Mouse (Mus musculus) urinary bladder, postnatal 10 days (tissue): ENCODE results near the gene Nnat.

Experiments
- DNase-seq: peaks from one replicate; pipeline ENCODE4 v3.0.0; 2022; ENCODE audit warnings: low spot score

Nnat gene

DNA sequence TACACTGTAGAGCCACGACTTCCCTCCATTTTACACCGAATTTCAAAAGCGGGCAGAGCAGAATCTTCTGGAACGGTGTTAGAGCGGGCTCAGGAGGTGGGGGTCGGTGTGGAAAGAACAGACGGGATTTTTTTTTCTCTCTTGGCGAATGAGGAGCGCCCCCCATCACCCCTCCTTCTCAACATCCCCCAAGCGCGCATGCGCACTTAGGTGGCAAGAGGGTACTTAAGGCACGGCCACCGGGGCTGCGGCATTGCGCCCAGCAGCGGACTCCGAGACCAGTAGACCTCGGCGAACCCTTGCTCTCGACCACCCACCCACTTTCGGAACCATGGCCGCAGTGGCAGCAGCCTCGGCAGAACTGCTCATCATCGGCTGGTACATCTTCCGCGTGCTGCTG lies at the start of gene Nnat:
Gene Nnat (plus strand): TSS at position 221 of the 400 bp plus-strand sequence.
- no peak for DNase-seq

DNA sequence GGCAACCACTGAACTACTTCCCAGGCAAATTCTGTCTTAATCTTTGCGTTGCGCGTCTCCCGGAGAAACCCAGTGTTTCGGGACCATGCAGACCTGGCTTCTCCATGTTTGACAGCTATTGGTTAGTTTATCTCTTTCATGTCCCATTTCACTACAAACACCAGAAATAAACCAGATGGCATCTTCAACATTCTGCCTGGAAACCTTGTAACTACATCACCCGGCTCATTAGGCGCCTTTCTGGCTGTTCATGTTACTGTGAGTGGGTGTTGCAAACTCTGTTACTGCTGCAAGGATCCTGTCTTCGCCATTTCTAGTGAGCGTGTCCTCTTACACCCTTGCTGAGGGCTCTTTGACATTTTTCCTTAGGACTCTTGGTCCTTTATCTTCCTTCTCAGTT lies 47.0 kb upstream of the Nnat start:
- DNase-seq: no peak

DNA sequence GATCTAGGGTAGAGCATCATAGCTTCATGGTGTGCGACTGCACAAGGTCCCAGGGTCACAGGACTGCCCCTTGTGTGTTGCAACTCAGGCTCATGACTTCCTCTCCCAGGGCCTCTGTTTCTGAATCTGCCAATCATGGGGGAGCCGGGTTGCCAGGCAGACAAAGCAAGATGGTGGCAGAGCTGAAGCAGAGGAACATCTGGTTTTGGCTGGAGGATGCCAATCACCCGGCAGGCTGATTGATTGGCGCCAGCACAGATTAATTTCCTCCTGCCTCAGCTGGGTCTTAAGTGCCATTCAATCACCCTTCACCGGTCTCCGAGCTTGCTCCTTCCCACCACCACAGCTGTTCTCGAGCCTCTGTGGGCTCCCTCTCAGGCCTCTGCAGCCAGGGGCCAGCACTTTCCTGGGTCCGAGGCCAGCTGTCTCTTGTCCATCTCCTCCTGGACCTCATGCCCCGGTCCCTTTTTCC lies 46.1 kb upstream of the Nnat start:
- DNase-seq: no peak

DNA sequence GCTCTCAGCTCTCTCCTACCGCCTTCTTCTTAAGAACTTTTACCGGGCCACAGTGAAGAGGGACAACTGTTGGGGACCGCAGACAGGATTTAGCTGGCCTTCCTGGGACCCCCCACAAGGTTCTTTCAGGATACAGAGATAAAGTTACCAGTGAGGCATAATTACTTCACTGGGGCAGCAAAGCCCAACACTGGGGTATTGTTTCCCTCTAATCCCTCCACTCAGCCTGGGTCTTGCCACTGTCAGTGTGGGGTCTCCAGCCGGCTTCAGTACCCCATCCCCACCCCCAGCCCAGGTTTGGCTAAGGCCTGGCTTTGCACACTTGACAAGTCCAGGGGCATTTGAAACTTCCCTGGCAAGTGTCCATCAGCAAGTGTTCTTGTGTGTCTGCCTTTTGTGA lies 45.5 kb upstream of the Nnat start:
- no peak for DNase-seq

DNA sequence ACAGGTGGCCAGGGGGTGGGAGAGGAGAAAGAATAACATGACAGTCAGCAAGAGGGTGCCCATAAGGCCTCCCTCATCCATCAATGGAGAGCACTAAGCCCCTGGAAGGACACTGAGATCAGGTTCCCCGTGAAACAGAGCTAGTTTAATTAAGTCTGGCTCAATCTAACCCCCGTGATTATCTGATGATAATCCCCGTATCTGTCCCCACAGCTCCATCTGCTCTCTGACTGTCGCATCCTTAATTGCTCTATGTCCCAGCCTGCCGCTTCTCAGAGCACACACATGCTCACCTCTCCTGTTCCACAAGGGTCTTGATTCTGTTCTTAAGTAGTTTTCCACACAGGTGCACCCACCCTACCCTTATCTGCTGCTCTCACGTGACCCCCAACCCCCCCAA lies 42.4 kb upstream of the Nnat start:
- DNase-seq: no peak

DNA sequence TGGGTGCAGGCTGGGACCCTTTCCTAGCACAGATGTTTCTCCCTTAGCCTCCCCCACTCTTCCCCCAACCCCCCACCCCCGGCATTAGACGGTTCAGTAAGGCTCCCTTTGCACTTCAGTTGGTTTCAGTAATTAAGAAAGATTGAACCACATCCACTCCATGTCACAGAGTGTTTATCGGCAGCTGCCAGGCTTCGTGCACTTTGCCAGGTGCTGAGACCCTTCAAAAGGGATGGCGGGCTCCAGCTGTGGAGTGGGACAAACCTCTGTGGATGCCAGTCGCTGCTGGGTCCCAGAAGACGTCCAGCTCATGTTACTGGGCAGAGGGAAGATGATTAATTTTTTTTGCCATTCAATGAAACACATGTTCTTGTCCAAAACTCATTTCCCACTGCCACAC lies 41.4 kb upstream of the Nnat start:
- DNase-seq: no peak

DNA sequence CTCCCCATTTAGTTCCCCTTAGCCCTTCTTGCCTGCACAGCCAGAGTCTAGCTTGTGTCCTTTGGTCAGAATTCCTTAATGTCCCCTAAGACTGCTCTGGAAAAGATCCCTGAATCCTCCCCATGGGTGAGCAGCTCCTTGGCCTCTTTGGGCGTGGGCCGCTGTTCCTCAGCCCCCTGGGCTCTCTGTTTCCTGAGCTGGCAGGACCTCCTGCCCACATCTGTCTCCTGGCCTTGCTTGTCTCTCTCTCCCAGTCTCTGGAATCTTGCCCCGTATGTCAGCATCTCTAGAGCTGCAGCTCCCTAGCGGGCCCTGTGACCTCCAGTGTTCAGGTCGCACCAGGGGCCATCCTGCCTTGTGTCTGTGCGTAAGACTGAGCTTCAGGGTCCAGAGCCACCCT lies 40.4 kb upstream of the Nnat start:
- no peak for DNase-seq

DNA sequence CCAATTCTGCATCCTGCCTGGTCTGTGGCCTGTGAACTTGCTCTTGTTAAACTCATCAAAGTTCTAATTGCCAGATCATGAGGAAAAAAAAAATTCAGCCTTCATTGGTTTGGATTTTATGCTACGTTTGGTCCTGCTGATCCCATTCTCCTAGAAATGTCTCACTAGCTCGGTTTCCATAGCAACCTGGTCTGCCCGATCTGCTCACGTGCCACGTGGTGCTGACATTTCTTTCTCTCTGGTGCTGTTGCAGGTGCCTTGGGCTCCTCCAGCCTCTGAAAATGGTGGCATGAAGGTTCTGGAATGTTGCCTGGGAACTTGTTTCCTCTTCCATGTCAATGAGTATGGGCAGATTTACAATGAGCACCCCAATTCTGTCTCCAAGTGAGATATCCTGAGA lies 39.4 kb upstream of the Nnat start:
- DNase-seq: no peak

DNA sequence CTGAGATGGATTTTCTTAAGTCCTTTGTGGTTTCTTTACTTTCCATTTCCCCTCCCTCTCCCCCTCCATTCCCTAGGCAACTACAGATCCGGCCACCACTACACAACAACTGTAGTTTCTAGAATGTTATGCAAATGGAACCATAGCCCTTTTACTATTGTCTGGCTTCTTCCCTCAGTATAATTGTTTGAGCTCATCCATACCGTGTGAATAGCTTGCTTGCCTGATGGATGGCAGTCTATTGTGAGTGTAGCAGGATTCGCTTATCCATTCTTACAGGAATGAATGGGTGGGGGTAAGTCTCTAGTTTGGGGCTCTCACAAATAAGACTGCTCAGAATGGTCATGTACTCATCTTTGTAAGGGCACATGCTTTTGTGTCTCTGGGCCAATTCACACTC lies 37.3 kb upstream of the Nnat start:
- no peak for DNase-seq

DNA sequence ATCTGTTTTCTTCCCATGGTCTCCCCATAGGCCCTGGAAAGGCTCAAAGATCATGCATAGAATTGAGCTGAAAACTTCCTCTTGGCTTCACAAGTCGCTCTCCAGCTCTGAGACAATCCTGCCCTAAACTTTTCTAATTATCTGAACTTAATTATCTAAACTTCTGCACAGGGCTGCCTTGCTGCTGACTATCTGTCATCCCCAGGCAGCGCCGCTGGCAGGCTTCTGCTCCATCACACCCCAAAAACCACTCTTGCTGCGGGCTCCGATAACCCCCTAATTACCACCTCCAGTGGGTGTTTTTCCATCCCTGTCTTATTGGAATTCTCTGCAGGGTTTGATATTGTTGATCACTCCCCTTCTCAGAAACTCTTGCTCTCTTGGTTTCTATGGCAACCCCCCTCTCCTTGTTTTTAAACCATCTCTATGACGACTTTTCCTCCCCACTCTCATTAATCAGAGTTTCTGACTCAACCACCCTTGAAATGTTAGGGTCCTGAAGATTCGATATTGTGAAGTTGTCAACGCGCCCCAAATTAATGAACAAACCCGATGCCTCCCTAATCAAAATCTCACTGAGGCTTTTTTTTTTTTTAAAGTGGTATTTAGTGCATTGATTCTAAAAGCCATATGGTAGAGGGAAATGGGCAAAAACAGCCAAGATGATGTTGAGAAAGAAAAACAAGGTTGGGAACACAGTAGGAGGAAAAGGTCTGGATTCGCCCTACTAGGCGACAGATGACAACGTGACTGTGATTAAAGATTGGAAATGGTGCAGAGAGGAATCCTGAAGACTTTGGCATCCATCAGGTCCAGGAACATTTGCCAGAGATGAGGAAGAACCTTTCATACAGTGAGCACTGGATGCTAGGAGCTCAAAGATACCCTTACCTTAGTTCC lies 29.6 kb upstream of the Nnat start:
- DNase-seq: no peak

DNA sequence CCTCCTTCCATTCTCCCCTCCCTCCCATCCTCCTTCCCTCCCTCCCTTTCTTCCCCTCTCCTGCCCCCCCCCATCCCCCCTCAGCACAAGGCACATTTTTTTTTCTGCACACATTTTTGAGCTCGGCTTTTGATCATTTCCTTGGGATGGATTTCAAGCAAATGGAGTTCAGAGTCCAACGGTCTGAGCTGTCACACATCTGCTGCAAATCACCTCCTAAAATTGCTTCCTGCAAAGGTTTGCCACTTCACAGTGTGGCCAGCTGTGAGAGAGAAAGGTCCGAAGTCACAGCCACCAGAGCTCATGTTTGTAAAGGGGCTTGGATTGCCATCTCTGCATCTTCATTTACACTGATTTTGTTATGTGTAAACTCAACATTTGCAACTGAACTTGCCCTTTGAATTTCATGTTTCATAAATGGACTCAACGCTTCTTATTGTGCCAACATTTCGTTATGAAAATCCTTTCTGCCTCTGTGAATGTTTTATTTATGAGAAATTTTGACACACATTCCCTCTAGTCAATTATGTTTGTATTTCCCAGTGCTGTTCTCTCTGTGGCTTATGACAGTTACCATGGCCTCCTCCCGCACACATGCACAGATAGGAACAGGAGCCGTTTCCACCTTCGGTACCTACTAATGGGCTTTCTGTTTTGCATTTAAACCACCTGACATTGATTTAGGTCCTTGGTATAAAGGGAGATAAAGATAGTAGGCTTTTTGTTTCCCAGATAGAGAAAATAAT lies 28.0 kb upstream of the Nnat start:
- no peak for DNase-seq

DNA sequence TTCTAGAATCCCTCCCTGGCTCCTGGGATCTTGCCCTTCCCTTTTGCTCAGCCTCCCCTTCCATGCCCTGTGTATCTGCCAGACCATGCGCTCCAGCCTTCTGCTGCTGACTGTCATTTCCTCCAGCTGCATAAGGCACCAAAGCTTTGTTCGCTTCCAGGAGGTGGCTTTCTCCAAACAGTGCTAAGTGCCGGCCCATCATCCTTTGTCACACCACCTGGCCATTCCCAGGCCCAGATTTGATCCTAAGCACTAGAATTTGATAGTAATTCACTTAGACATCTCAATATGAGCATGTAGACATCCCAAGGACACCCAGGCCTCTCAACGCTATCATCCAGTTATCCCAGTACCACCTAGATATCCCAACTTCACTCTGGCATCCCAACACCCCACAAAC lies 25.7 kb upstream of the Nnat start:
- no peak for DNase-seq

DNA sequence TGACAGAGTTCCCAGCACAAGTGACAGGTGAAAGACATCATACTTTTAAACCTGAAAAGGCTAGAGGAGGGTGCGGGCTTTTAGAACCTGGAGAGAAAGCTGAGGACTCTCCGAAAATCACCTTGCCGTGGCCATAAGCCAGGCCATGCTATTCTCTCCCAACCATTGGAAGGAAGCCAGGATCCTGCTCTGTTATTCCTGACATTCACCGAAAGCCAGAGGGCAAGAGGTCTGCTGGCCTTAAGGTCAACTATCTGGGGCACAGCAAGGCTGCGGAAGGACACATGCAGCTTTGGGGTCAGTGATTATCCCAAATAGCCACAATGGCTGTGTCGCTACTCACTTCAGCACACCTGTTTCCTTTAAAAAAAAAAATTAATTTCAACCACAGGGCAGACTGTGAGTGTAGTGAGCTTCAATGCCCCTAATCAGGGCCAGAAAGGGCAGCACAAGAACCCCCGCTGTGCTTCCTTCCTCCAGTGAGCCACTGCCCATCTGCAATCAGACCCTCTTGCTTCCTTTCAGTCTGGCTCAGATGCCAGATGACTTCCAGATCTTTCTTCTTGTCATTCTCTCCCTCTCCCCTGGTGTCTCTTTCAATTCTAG lies 23.3 kb upstream of the Nnat start:
- no peak for DNase-seq

DNA sequence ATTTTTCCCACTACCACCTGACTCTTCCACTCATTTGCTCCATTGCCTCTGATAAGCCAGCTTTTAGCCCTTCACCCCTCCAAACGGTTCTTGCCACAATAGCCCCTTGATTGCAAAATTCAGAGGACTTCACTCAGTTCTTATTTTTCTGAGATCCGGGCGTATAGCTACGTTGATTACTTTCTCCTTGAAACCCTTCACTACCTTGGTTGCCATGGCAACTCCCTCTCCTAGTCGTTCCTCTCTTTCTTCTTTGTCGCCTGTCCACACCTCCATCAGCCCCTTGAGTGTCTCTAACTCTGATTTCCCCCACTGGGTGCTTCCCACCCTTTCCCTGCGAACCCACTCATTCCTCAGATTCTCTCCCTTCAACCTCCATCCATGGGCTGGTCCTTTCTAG lies 22.8 kb upstream of the Nnat start:
- no peak for DNase-seq

DNA sequence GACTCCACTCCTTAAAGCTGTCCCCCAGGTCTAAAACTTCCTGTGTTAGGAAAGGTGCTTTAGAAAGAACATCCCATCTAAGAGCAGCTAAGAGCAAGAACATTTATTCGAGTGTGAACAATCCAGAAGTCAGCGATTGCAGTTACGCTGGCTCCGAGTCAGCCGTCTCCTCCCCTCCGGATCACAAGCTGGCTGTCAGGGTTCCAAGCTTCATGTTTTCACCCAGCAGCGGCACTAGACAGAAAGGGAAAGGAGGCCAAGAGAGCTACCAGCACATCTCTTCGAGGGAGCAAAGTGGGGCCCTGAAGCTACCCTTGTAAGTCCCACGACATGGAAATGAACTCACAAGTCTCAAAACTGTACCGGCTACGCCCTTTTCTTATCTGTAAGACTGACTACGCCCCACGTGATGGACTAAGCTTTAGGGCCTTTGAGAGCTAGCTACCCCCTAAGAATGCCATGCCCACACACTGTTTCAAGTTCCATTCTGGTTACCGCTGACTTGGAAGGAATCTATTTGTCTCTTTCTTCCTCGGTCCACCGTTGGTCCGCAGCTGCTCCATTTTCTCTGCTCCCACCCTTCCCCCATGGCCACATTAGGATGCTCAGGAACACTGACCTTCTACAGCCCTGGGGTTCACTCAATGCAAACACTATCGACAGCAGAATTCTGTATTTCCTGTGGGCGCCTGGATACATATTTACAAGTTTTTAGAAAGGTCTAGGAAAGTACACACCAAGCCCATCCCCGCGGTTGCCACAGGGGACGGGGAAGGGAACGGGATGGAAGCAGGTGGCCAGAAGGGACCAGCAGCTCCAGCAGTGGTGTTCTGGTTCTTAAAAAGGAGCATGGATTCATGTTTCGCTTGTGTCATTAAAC lies 19.6 kb upstream of the Nnat start:
- DNase-seq: no peak

DNA sequence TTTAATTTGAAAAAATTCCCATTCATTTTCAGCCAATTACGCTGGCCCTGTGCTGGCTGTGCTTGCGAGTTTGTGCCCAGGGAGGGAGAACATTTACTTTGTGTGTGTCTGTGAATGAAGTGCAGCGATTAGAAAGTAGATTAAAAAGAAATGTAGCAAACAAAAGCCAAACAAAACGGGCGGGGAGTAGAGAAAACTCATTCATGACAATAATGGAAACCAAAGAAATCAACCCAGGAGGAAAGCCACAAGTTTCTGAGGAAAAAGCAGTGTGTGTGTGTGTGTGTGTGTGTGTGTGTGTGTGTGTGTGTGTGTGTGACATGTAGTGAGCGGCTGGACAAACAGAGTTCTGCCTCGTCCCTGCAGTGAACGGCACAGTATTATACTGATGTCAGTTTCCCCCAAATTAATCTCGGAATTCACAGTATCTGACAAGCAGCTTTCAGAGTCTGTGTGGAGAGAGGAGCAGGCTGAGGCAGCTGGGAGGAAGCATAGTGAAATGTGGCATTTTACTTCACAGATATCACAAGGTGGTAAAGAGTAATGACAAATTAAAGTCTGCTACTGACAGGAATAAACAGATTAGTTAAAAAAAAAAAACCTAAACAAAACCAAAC lies 18.8 kb upstream of the Nnat start:
- DNase-seq: no peak

DNA sequence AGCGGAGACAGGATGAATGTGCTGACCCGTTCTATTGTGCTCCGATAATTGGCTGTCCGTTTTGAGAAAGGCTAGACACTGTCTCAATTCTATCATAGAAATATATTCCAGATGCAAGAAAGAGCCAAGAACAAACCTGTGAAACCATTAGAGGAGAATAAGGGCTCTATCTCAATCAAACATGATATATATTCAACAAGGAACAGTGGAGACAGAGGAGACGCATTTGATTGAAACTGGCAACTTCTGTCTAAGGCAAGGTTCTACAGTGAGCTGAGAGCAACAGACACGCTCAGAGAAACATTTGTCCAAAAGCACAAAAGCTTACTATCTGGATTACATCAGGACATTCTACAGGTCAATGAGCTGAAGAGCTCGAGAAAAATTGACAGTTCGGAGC lies 18.2 kb upstream of the Nnat start:
- no peak for DNase-seq

DNA sequence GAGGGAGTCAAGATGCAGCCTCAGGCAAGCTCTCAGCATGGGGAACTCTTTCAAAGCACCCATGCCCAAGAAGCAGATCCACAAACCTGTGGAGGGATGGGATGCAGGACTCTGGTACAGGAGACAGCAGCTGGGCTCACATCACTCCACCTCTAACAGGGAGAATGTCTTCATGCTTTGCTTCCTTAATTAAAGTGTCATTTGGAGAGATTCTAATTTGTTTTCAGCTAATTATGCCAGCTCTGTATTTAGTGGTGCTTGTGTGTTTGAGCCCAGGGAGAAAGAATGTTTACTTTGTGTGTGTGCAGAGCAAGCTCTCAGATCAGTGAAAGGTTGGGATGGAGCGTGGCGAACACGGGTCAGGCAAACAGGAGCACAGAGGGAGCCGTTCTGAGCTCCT lies 17.5 kb upstream of the Nnat start:
- DNase-seq: no peak

DNA sequence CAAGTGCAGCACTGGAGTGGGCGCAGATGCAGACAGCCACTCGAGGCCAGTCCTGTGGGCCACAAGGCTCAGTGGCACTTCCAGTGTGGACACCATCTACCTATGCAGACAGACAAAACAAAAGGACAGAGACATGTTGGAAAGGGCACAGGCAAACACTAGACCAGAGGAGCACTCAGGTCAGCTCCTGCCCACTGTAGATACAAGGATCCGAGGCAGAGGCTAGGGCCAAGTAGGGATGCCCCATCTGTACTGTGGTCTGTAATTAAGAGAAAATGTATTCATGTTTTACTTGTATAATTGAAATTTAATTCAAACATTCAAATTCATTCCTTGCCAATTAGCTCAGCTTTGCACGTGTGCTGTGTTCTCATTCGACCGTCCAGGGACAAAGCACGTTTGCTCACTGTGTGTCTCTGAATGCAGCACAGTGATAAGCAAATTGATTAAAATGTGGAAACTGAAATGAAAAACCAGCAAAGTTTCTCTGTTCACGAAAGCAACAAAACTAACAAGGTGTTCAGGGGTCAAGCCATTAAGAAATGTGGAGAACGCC lies 15.5 kb upstream of the Nnat start:
- DNase-seq: no peak

DNA sequence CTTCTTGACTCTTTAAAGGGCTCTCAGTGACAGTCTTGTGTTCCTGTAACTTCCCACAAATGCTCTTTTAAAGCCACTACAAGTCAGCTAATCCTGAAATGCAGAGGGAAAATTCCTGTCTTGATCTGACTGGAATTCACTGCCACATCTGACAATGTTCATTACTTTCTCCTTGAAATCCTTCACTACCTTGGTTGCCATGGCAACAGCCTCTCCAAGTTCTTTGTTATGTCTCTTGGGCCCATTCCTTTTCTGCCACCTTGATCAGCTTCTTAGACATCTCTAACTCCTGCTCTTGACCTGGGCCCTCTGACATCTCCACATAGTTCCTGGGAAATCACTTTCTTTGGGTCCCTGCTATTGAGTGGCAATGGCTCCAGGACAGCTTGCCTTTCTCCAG lies 13.2 kb upstream of the Nnat start:
- DNase-seq: no peak

DNA sequence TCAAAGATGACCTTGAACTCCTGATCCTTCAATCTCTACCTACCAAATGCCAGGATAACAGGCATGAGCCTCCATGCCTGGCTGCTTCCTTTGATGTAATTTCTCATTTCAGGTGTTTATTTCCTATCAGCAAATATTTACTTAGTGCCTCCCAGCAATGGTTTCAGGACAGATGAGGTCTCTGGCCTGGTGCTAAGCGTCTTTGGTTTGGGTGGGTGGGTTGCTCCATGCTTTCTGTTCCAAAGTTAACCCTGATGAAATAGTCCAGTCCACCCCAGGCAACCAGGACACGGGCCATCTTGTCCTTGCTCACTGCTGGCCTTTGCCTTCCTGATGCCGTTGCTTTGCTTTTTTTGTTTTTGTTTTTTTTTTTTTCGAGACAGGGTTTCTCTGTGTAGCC lies 9.6 kb upstream of the Nnat start:
- DNase-seq: no peak
